ENCODE assay signal across 10 mouse cellular contexts in the genomic region with DNA sequence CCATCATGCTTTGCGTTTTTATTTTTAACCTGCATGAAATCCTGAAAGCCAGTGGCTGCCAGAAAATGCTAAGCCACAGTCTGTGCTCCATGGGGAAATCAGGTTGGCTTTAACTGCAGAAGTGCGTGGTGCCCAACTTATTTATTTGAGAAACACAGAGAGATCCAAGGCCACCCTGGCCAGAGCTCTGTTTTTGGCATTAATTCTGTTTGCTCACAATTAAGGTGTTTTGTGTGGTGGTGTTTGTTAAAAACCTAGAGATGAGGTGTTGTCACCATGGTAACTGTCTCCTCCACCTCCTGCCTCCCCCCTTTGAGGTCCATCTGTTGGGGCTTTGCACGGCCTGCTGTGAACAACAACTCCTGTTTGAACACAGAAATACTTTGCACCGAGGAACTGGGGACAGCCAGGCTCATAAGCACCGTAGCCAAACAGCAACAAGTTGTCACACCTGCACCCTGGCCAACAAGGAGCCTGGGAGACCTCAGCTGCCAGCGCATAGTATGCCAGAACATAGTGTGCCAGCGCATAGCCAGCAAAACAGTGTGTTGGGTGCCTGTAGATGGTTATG. TPM values are rescaled to one million over a fixed set of nuclear protein-coding genes. Genes with fewer than 3 reads are reported as not detected.
DNase-seq lines count a peak whose midpoint lies in the region; ATAC-seq lines count a peak whose summit lies in the region.
"Had no signal": no experiment of that assay in that cellular context is flagged by ENCODE, and none has a peak within 500 bp of the region (broad histone marks: within the 10 kb centered on the region; RNA-seq: fewer than 3 reads in every experiment).

No protein-coding gene starts in this region.

- no peak overlapping the region for H3K9ac ChIP-seq in hindbrain, embryonic 14.5 days
- no peak overlapping the region for H3K9ac ChIP-seq in hindbrain, embryonic 13.5 days
- no peak overlapping the region for H3K9ac ChIP-seq in embryonic facial prominence, embryonic 13.5 days
- H3K9ac ChIP-seq in intestine, embryonic 15.5 days: no peak overlapping the region
- H3K9ac ChIP-seq in kidney, embryonic 14.5 days (ENCODE audit: low read depth, low read length): no peak overlapping the region
- H3K9ac ChIP-seq: limb, embryonic 13.5 days had no signal

- no peaks in the 10 kb centered on the region for H3K9me3 ChIP-seq in hindbrain, embryonic 14.5 days (ENCODE audit: control insufficient read depth, low read length)
- no peaks in the 10 kb centered on the region for H3K9me3 ChIP-seq in hindbrain, embryonic 13.5 days
- H3K9me3 ChIP-seq in embryonic facial prominence, embryonic 13.5 days: no peaks in the 10 kb centered on the region
- H3K9me3 ChIP-seq in intestine, embryonic 15.5 days: no peaks in the 10 kb centered on the region
- no peaks in the 10 kb centered on the region for H3K9me3 ChIP-seq in kidney, embryonic 14.5 days (ENCODE audit: control insufficient read depth, low read length)
- H3K9me3 ChIP-seq: limb, embryonic 13.5 days had no signal

- H3K27ac ChIP-seq in hindbrain, embryonic 14.5 days: 0 out of 2 replicates have a peak overlapping the region, but pooled peaks have one; percentile 43
- no peak overlapping the region for H3K27ac ChIP-seq in hindbrain, embryonic 13.5 days
- H3K27ac ChIP-seq in embryonic facial prominence, embryonic 13.5 days: peak overlapping the region; percentile 0; the same call in 1 of the 2 replicates
- H3K27ac ChIP-seq in intestine, embryonic 15.5 days: no peak overlapping the region
- no peak overlapping the region for H3K27ac ChIP-seq in kidney, embryonic 14.5 days (ENCODE audit: low read depth, low read length)
- H3K27ac ChIP-seq: limb, embryonic 13.5 days had no signal

- H3K36me3 ChIP-seq in hindbrain, embryonic 14.5 days (replicated peaks; ENCODE audit: control insufficient read depth, insufficient read depth): no peaks in the 10 kb centered on the region
- no peaks in the 10 kb centered on the region for H3K36me3 ChIP-seq in hindbrain, embryonic 13.5 days
- H3K36me3 ChIP-seq in embryonic facial prominence, embryonic 13.5 days: no peaks in the 10 kb centered on the region
- no peaks in the 10 kb centered on the region for H3K36me3 ChIP-seq in intestine, embryonic 15.5 days
- no peaks in the 10 kb centered on the region for H3K36me3 ChIP-seq in kidney, embryonic 14.5 days (ENCODE audit: control insufficient read depth, insufficient read depth, low read length)
- H3K36me3 ChIP-seq: limb, embryonic 13.5 days had no signal

- H3K4me2 ChIP-seq in hindbrain, embryonic 14.5 days (replicated peaks): no peak overlapping the region
- no peak overlapping the region for H3K4me2 ChIP-seq in hindbrain, embryonic 13.5 days
- H3K4me2 ChIP-seq in embryonic facial prominence, embryonic 13.5 days: no peak overlapping the region
- H3K4me2 ChIP-seq in intestine, embryonic 15.5 days (replicated peaks): no peak overlapping the region
- H3K4me2 ChIP-seq in kidney, embryonic 14.5 days (replicated peaks; ENCODE audit: low read depth, low read length): no peak overlapping the region
- H3K4me2 ChIP-seq: limb, embryonic 13.5 days had no signal

- no peaks in the 10 kb centered on the region for H3K4me1 ChIP-seq in hindbrain, embryonic 14.5 days (replicated peaks; ENCODE audit: control insufficient read depth, insufficient read depth, low read length)
- H3K4me1 ChIP-seq in hindbrain, embryonic 13.5 days (replicated peaks): peaks cover 24% of the 10 kb centered on the region
- peaks cover 25% of the 10 kb centered on the region for H3K4me1 ChIP-seq in embryonic facial prominence, embryonic 13.5 days
- no peaks in the 10 kb centered on the region for H3K4me1 ChIP-seq in intestine, embryonic 15.5 days (replicated peaks)
- no peaks in the 10 kb centered on the region for H3K4me1 ChIP-seq in kidney, embryonic 14.5 days (ENCODE audit: control insufficient read depth, insufficient read depth, low read length)

- DNase-seq in hindbrain, embryonic 14.5 days (ENCODE audit: low spot score): no peak
- DNase-seq in layer of hippocampus, postnatal 25 days (ENCODE audit: extremely low spot score in 1 of 2, low spot score in 1 of 2): peak; percentile 33 to 43
- DNase-seq in right cerebral cortex, postnatal 10 days (ENCODE audit: low spot score in 2 of 2): peak; percentile 79 to 88
- no peak for DNase-seq in urinary bladder, adult 18-20 months (ENCODE audit: low spot score in 2 of 2)

- ATAC-seq in hindbrain, embryonic 14.5 days (ENCODE audit: low FRiP score): no peak
- no peak for ATAC-seq in hindbrain, embryonic 13.5 days (ENCODE audit: low FRiP score)
- no peak for ATAC-seq in embryonic facial prominence, embryonic 13.5 days (ENCODE audit: insufficient number of reproducible peaks, insufficient read depth, low FRiP score, low TSS enrichment, low read depth)
- no peak for ATAC-seq in intestine, embryonic 15.5 days
- ATAC-seq in kidney, embryonic 14.5 days (ENCODE audit: low FRiP score, low TSS enrichment): no peak
- ATAC-seq: CD4-positive, CD25-positive, alpha-beta regulatory T cell, adult 4 months had no signal

- no peak overlapping the region for H3K4me3 ChIP-seq in hindbrain, embryonic 14.5 days (replicated peaks; ENCODE audit: low read length)
- no peak overlapping the region for H3K4me3 ChIP-seq in hindbrain, embryonic 13.5 days
- H3K4me3 ChIP-seq in embryonic facial prominence, embryonic 13.5 days: no peak overlapping the region
- no peak overlapping the region for H3K4me3 ChIP-seq in intestine, embryonic 15.5 days (replicated peaks)
- no peak overlapping the region for H3K4me3 ChIP-seq in kidney, embryonic 14.5 days (ENCODE audit: low read length)
- H3K4me3 ChIP-seq: limb, embryonic 13.5 days had no signal

- H3K27me3 ChIP-seq in hindbrain, embryonic 14.5 days (ENCODE audit: control insufficient read depth, insufficient read depth, low read length): 0 out of 2 replicates have a peak, but pooled peaks cover 18% of the 10 kb centered on the region
- peaks cover 54% of the 10 kb centered on the region for H3K27me3 ChIP-seq in hindbrain, embryonic 13.5 days
- H3K27me3 ChIP-seq in embryonic facial prominence, embryonic 13.5 days: no peaks in the 10 kb centered on the region; the same call in 1 of the 2 replicates
- H3K27me3 ChIP-seq in intestine, embryonic 15.5 days (replicated peaks): no peaks in the 10 kb centered on the region; the same call in 1 of the 2 replicates
- peaks cover 12% of the 10 kb centered on the region for H3K27me3 ChIP-seq in kidney, embryonic 14.5 days (ENCODE audit: control insufficient read depth, insufficient read depth, low read length)

- WGBS in hindbrain, embryonic 14.5 days: 43% methylated on average over 7 of the region's 7 CpGs
- 50% methylated on average over 7 of the region's 7 CpGs for WGBS in hindbrain, embryonic 13.5 days
- 53% methylated on average over 7 of the region's 7 CpGs for WGBS in embryonic facial prominence, embryonic 13.5 days
- 60% methylated on average over 7 of the region's 7 CpGs for WGBS in intestine, embryonic 15.5 days
- 56% methylated on average over 7 of the region's 7 CpGs for WGBS in kidney, embryonic 14.5 days

RNA-seq across cellular contexts. Expression of gene Msx1, which starts 35.9 kb away (rescaled TPM):
- polyA plus RNA-seq in hindbrain, embryonic 14.5 days (2014; fragmentation: Nextera tagmentation; extraction: Ambion mirVana): 25.4 and 37.4 TPM in 2 replicates
- polyA plus RNA-seq in hindbrain, embryonic 13.5 days (2015; fragmentation: Nextera tagmentation; extraction: Ambion mirVana): 28.6 and 59.6 TPM in 2 replicates
- 519 and 586 TPM in 2 replicates for polyA plus RNA-seq in embryonic facial prominence, embryonic 13.5 days (2015; fragmentation: Nextera tagmentation; extraction: Ambion mirVana)
- total RNA-seq in layer of hippocampus, postnatal 25 days (2021): 1 to 10 TPM; 5.3 to 5.9 TPM
- 3.2 and 3.8 TPM in 2 replicates for polyA plus RNA-seq in intestine, embryonic 15.5 days (2015; fragmentation: Nextera tagmentation; extraction: Ambion mirVana)
- 2.6 and 3.1 TPM in 2 replicates for polyA plus RNA-seq in kidney, embryonic 14.5 days (2014; fragmentation: Nextera tagmentation; extraction: Ambion mirVana)
- polyA plus RNA-seq: CD4-positive, CD25-positive, alpha-beta regulatory T cell, adult 4 months had no signal

Comparison
In these comparisons a context has a peak if more than half of its experiments do, and no peak if none do; other contexts are left out.
1. H3K27ac ChIP-seq: peak in hindbrain, embryonic 14.5 days (single experiment) and embryonic facial prominence, embryonic 13.5 days (single experiment); none in hindbrain, embryonic 13.5 days (single experiment), intestine, embryonic 15.5 days (single experiment) and kidney, embryonic 14.5 days (single experiment).
2. DNase-seq: peak in layer of hippocampus, postnatal 25 days (2 of 2) and right cerebral cortex, postnatal 10 days (2 of 2); none in hindbrain, embryonic 14.5 days (single experiment) and urinary bladder, adult 18-20 months (0 of 2).